30 mouse cellular contexts compared by ENCODE assay signal in the genomic region with DNA sequence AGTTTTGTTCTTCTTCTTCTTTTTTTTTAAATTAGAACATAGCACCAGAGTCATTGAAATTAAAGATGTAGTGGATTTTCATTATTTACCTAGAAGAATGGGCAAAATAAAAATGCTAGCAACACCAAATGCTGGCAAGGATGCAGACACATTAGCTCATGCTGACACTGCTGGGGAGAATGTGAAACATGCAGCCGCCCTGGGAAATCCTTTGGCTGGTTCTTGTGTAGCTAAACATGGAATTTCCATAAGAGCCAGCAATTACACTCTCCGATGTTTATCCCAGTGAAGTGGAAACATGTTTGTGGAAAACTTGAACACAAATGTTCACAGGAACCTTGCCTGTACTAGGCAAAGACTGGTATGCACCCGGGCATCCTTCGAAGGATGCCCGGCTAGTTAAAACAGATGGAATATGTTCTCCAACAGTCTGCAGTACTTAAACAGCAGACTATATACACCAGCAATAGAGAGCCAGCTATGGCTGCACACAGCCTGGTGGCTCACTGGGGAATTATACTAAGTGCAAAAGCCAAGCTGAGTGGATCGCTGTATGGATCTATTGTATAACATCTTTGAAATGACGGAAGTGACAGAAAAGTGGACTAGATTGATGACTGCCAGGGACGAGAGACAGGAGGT.
DNase-seq lines count a peak whose midpoint lies in the region; ATAC-seq and TF ChIP-seq lines count a peak whose summit lies in the region.
"Had no signal": no experiment of that assay in that cellular context is flagged by ENCODE, and none has a peak within 500 bp of the region (broad histone marks: within the 10 kb centered on the region; RNA-seq: fewer than 3 reads in every experiment).

No protein-coding gene starts in this region.

- H3K4me1 ChIP-seq in forebrain, postnatal 0 days (ENCODE audit: insufficient read depth) = no peaks in the 10 kb centered on the region
- peaks cover 16% of the 10 kb centered on the region for H3K4me1 ChIP-seq in forebrain, embryonic 10.5 days
- H3K4me1 ChIP-seq in heart, embryonic 11.5 days (ENCODE audit: control insufficient read depth, insufficient read depth, low read length) = no peaks in the 10 kb centered on the region
- H3K4me1 ChIP-seq: embryonic facial prominence, embryonic 12.5 days; hindbrain, embryonic 13.5 days; kidney, embryonic 15.5 days; limb, embryonic 15.5 days; midbrain, embryonic 13.5 days had no signal

- H3K27me3 ChIP-seq in forebrain, postnatal 0 days (ENCODE audit: insufficient read depth, low read length) = no peaks in the 10 kb centered on the region
- no peaks in the 10 kb centered on the region for H3K27me3 ChIP-seq in forebrain, embryonic 10.5 days (ENCODE audit: poor library complexity, severe bottlenecking)
- H3K27me3 ChIP-seq in heart, embryonic 11.5 days (ENCODE audit: control insufficient read depth, insufficient read depth, low read length) = no peaks in the 10 kb centered on the region
- H3K27me3 ChIP-seq: CH12.LX; embryonic facial prominence, embryonic 12.5 days; heart, embryonic 12.5 days; hindbrain, embryonic 13.5 days; kidney, embryonic 15.5 days; limb, embryonic 15.5 days; megakaryocyte, embryonic 14.5 days; midbrain, embryonic 13.5 days had no signal

- H3K36me3 ChIP-seq in forebrain, postnatal 0 days (ENCODE audit: insufficient read depth) = no peaks in the 10 kb centered on the region; the same call in 1 of the 2 replicates
- peaks cover 24% of the 10 kb centered on the region for H3K36me3 ChIP-seq in forebrain, embryonic 10.5 days (replicated peaks)
- H3K36me3 ChIP-seq in heart, embryonic 11.5 days (ENCODE audit: control insufficient read depth, insufficient read depth, low read length) = peaks cover 3% of the 10 kb centered on the region; the same call in 1 of the 2 replicates

- peak; percentile 30 for DNase-seq in forebrain, postnatal 0 days
- DNase-seq in forebrain, embryonic 10.5 days (ENCODE audit: extremely low spot score, low spot score) = no peak
- DNase-seq in heart, adult 8-10 months (ENCODE audit: low spot score) = peak; percentile 36
- peak; percentile 24 for DNase-seq in brain, embryonic 18.5 days (ENCODE audit: low read depth, low spot score)
- DNase-seq in gastrocnemius, postnatal 14 days = peak; percentile 44
- DNase-seq in left cerebral cortex, postnatal 14 days (ENCODE audit: low spot score in 2 of 2) = no peak
- DNase-seq: adrenal gland, postnatal 10 days; cerebellum, adult 11 months; cerebellum, postnatal 10 days; heart, postnatal 14 days; kidney, adult 11 months; kidney, postnatal 36 days; layer of hippocampus, adult 9-11 months; left cerebral cortex, postnatal 4 days; lung, embryonic 14.5 days; spleen, adult 18-20 months had no signal

- H3K4me2 ChIP-seq in forebrain, postnatal 0 days (ENCODE audit: low read depth) = no peak overlapping the region
- no peak overlapping the region for H3K4me2 ChIP-seq in heart, embryonic 11.5 days
- H3K4me2 ChIP-seq: embryonic facial prominence, embryonic 12.5 days; heart, embryonic 12.5 days; hindbrain, embryonic 13.5 days; kidney, embryonic 15.5 days; limb, embryonic 15.5 days; lung, embryonic 14.5 days; midbrain, embryonic 13.5 days had no signal

- ATAC-seq in forebrain, postnatal 0 days = peak; percentile 89
- no peak for ATAC-seq in heart, embryonic 11.5 days (replicated peaks; ENCODE audit: insufficient number of reproducible peaks, low FRiP score, low TSS enrichment)
- ATAC-seq in megakaryocyte progenitor cell, adult 5-6 weeks (replicated peaks; ENCODE audit: poor library complexity) = no peak
- ATAC-seq: activated CD4-positive, CD25-positive, alpha-beta regulatory T cell, adult 4 months; midbrain, embryonic 13.5 days had no signal

- 53% methylated on average over 8 of the region's 8 CpGs for WGBS in forebrain, postnatal 0 days
- 88% methylated on average over 8 of the region's 8 CpGs for WGBS in forebrain, embryonic 10.5 days
- 86% methylated on average over 8 of the region's 8 CpGs for WGBS in heart, embryonic 11.5 days (ENCODE audit: insufficient replicate concordance)

- intact Hi-C loops in gastrocnemius, postnatal 14 days (cut with DNase I; ENCODE audit: low total_unique reads) = no loop called here
- intact Hi-C loops in left cerebral cortex, postnatal 14 days (cut with DNase I) = no loop called here

- no peaks in the 10 kb centered on the region for H3K9me3 ChIP-seq in forebrain, postnatal 0 days (ENCODE audit: low read length)
- no peaks in the 10 kb centered on the region for H3K9me3 ChIP-seq in forebrain, embryonic 10.5 days
- no peaks in the 10 kb centered on the region for H3K9me3 ChIP-seq in heart, embryonic 11.5 days (replicated peaks; ENCODE audit: control insufficient read depth, low read length)
- H3K9me3 ChIP-seq: embryonic facial prominence, embryonic 12.5 days; G1E; heart, embryonic 12.5 days; hindbrain, embryonic 13.5 days; kidney, embryonic 15.5 days; limb, embryonic 15.5 days; megakaryocyte, embryonic 14.5 days; midbrain, embryonic 13.5 days had no signal

- H3K9ac ChIP-seq in forebrain, postnatal 0 days = no peak overlapping the region
- H3K9ac ChIP-seq in heart, embryonic 11.5 days (ENCODE audit: low read depth, low read length) = no peak overlapping the region
- H3K9ac ChIP-seq: embryonic facial prominence, embryonic 12.5 days; heart, embryonic 12.5 days; hindbrain, embryonic 13.5 days; kidney, embryonic 15.5 days; limb, embryonic 15.5 days; liver, embryonic 14.5 days; lung, embryonic 14.5 days; midbrain, embryonic 13.5 days had no signal

- TF ChIP-seq CTCF in forebrain, postnatal 0 days (IDR thresholded peaks at IDR 0.05; ENCODE audit: low read depth) = peak; percentile 30; the same call in 1 of the 2 replicates

- H3K4me3 ChIP-seq in forebrain, postnatal 0 days (ENCODE audit: low read depth, low read length) = no peak overlapping the region
- no peak overlapping the region for H3K4me3 ChIP-seq in forebrain, embryonic 10.5 days
- H3K4me3 ChIP-seq in heart, embryonic 11.5 days (ENCODE audit: low read depth, low read length) = no peak overlapping the region
- H3K4me3 ChIP-seq: embryonic facial prominence, embryonic 12.5 days; heart, embryonic 12.5 days; hindbrain, embryonic 13.5 days; kidney, embryonic 15.5 days; left cerebral cortex, adult 2 months; limb, embryonic 15.5 days; megakaryocyte, embryonic 14.5 days; midbrain, embryonic 13.5 days had no signal

- H3K27ac ChIP-seq in forebrain, postnatal 0 days (ENCODE audit: low read depth, low read length) = no peak overlapping the region
- H3K27ac ChIP-seq in forebrain, embryonic 10.5 days = no peak overlapping the region
- H3K27ac ChIP-seq in heart, embryonic 11.5 days (ENCODE audit: low read depth, low read length) = no peak overlapping the region
- H3K27ac ChIP-seq: embryonic facial prominence, embryonic 12.5 days; hindbrain, embryonic 13.5 days; kidney, embryonic 15.5 days; left cerebral cortex, adult 2 months; limb, embryonic 15.5 days; liver, embryonic 14.5 days; midbrain, embryonic 13.5 days had no signal

Comparison
In these comparisons a context has a peak if more than half of its experiments do, and no peak if none do; other contexts are left out.
1. DNase-seq: peak in forebrain, postnatal 0 days (single experiment), heart, adult 8-10 months (single experiment), brain, embryonic 18.5 days (single experiment) and gastrocnemius, postnatal 14 days (single experiment); none in forebrain, embryonic 10.5 days (single experiment) and left cerebral cortex, postnatal 14 days (0 of 2).